Comparison of ENCODE assay signal across 7 mouse cellular contexts in the genomic region with DNA sequence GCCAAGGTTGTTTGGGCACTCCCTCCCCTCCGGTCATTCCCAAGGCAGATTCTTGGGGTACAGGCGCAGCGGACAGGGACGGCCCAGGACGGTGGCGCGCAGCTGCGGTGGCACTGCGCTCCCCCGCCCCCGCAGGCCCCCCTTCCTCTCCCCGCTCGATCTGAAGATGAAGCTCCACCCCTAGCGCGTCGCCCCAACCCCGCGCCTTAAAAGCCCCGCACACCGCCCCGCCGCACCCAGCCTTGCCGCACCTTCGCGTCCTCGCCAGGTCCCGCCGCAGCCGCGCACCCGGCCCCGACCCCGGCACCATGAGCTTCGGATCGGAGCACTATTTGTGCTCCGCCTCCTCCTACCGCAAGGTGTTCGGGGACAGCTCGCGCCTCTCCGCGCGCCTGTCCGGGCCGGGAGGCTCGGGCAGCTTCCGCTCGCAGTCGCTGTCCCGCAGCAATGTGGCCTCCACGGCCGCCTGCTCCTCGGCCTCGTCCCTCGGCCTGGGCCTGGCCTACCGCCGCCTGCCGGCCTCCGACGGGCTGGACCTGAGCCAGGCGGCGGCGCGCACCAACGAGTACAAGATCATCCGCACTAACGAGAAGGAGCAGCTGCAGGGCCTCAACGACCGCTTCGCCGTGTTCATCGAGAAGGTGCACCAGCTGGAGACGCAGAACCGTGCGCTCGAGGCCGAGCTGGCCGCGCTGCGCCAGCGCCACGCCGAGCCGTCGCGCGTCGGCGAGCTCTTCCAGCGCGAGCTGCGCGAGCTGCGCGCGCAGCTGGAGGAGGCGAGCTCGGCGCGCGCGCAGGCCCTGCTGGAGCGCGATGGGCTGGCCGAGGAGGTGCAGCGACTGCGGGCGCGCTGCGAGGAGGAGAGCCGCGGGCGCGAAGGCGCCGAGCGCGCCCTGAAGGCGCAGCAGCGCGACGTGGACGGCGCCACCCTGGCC. TPM values are rescaled to one million over a fixed set of nuclear protein-coding genes. Genes with fewer than 3 reads are reported as not detected.
DNase-seq lines count a peak whose midpoint lies in the region; ATAC-seq and TF ChIP-seq lines count a peak whose summit lies in the region.

Gene Ina, plus strand, starts transcription at position 252 of the 935 bp plus-strand sequence.
Gene Nt5c2, minus strand, starts transcription at position 707 of the 935 bp plus-strand sequence.

- POLR2A ChIA-PET in Patski (lab: Charles Lee): no interaction called here

- no peaks in the 10 kb centered on the region for H3K36me3 ChIP-seq in embryonic facial prominence, embryonic 13.5 days
- H3K36me3 ChIP-seq in hindbrain, embryonic 11.5 days (ENCODE audit: control insufficient read depth, insufficient read depth, low read length): no peaks in the 10 kb centered on the region
- no peaks in the 10 kb centered on the region for H3K36me3 ChIP-seq in midbrain, embryonic 10.5 days
- no peaks in the 10 kb centered on the region for H3K36me3 ChIP-seq in splenic B cell, adult 2 months (ENCODE audit: control insufficient read depth, insufficient read depth, low read length, poor library complexity, severe bottlenecking)

- H3K4me3 ChIP-seq in embryonic facial prominence, embryonic 13.5 days: peak within 1 kb of the TSS; percentile 56
- peak within 1 kb of the TSS; percentile 70 for H3K4me3 ChIP-seq in hindbrain, embryonic 11.5 days (ENCODE audit: low read depth, low read length)
- H3K4me3 ChIP-seq in left cerebral cortex, adult 2 months: peak within 1 kb of the TSS; percentile 67
- H3K4me3 ChIP-seq in midbrain, embryonic 10.5 days: peak within 1 kb of the TSS; percentile 60

- H3K9ac ChIP-seq in embryonic facial prominence, embryonic 13.5 days: peak within 1 kb of the TSS; percentile 57; the same call in 1 of the 2 replicates
- peak within 1 kb of the TSS; percentile 83 for H3K9ac ChIP-seq in hindbrain, embryonic 11.5 days (ENCODE audit: low read depth, low read length)

- CTCF ChIA-PET in Patski (lab: Charles Lee): no interaction called here

- H3K27ac ChIP-seq in embryonic facial prominence, embryonic 13.5 days: no peak within 1 kb of the TSS
- peak within 1 kb of the TSS; percentile 85 for H3K27ac ChIP-seq in hindbrain, embryonic 11.5 days (ENCODE audit: low read depth, low read length)
- peak within 1 kb of the TSS; percentile 97 for H3K27ac ChIP-seq in left cerebral cortex, adult 2 months
- H3K27ac ChIP-seq in midbrain, embryonic 10.5 days (replicated peaks): peak within 1 kb of the TSS; percentile 79

- ATAC-seq in Patski: peak; percentile 33
- peak; percentile 62; the same call in 1 of the 2 replicates for ATAC-seq in embryonic facial prominence, embryonic 13.5 days (ENCODE audit: insufficient number of reproducible peaks, insufficient read depth, low FRiP score, low TSS enrichment, low read depth)
- ATAC-seq in hindbrain, embryonic 11.5 days (ENCODE audit: low FRiP score): peak; percentile 88

- peaks cover 61% of the 10 kb centered on the region for H3K27me3 ChIP-seq in Patski
- H3K27me3 ChIP-seq in embryonic facial prominence, embryonic 13.5 days: peaks cover 87% of the 10 kb centered on the region
- H3K27me3 ChIP-seq in hindbrain, embryonic 11.5 days (ENCODE audit: control insufficient read depth, insufficient read depth, low read length): peaks cover 33% of the 10 kb centered on the region
- H3K27me3 ChIP-seq in midbrain, embryonic 10.5 days (ENCODE audit: low read depth, poor library complexity, severe bottlenecking): peaks cover 79% of the 10 kb centered on the region
- no peaks in the 10 kb centered on the region for H3K27me3 ChIP-seq in splenic B cell, adult 2 months (ENCODE audit: control insufficient read depth, insufficient read depth, low read length, poor library complexity, severe bottlenecking)

- H3K4me2 ChIP-seq in embryonic facial prominence, embryonic 13.5 days: peak within 1 kb of the TSS; percentile 96
- H3K4me2 ChIP-seq in hindbrain, embryonic 11.5 days (replicated peaks; ENCODE audit: low read depth, low read length): peak within 1 kb of the TSS; percentile 55

- TF ChIP-seq CTCF in Patski (IDR thresholded peaks at IDR 0.05): no peak
- no peak for TF ChIP-seq CTCF in left cerebral cortex, adult 2 months (IDR thresholded peaks at IDR 0.05)

- peaks cover 19% of the 10 kb centered on the region for H3K4me1 ChIP-seq in embryonic facial prominence, embryonic 13.5 days
- no peaks in the 10 kb centered on the region; the same call in 1 of the 2 replicates for H3K4me1 ChIP-seq in hindbrain, embryonic 11.5 days (replicated peaks; ENCODE audit: control insufficient read depth, insufficient read depth, low read length)
- peaks cover 46% of the 10 kb centered on the region for H3K4me1 ChIP-seq in midbrain, embryonic 10.5 days

- under 1% methylated on average over 120 of the region's 124 CpGs for WGBS in embryonic facial prominence, embryonic 13.5 days
- under 1% methylated on average over 99 of the region's 124 CpGs for WGBS in hindbrain, embryonic 11.5 days
- under 1% methylated on average over 123 of the region's 124 CpGs for WGBS in midbrain, embryonic 10.5 days

- DNase-seq in Patski (ENCODE audit: low read depth, low spot score): no peak
- DNase-seq in adrenal gland, postnatal 4 days (ENCODE audit: low spot score in 2 of 2): peak in 1 of 2 experiments; percentile 10
- DNase-seq in hindbrain, embryonic 11.5 days (ENCODE audit: low spot score): peak; percentile 86
- DNase-seq in left cerebral cortex, adult 2 months (ENCODE audit: extremely low spot score in 1 of 2, low spot score in 2 of 2): peak; percentile 83 to 86
- peak; percentile 66 for DNase-seq in midbrain, embryonic 10.5 days (ENCODE audit: low spot score)
- peak; percentile 22 for DNase-seq in splenic B cell, adult 2 months (ENCODE audit: low read depth, low spot score)

- no peaks in the 10 kb centered on the region for H3K9me3 ChIP-seq in embryonic facial prominence, embryonic 13.5 days
- no peaks in the 10 kb centered on the region for H3K9me3 ChIP-seq in hindbrain, embryonic 11.5 days (ENCODE audit: control insufficient read depth, low read length)
- H3K9me3 ChIP-seq in midbrain, embryonic 10.5 days (replicated peaks): no peaks in the 10 kb centered on the region

- in situ Hi-C loops in Patski (cut with MboI; ENCODE audit: low pct_unique_long_range_greater_than_20kb): no loop called here

- intact Hi-C loops in left cerebral cortex, adult 2 months (cut with DNase I): loop anchor here (2.0 kb wide), 1 partner anchor 20 kb away; no protein-coding TSS in a partner anchor

RNA-seq across cellular contexts. Expression of gene Ina, which starts in this region (rescaled TPM):
- 1.5 TPM for polyA plus RNA-seq in Patski (2021)
- total RNA-seq in adrenal gland, postnatal 4 days (2021): 10 to 100 TPM; 15.5 to 23.5 TPM
- 8.4 TPM in 2 replicates for polyA plus RNA-seq in embryonic facial prominence, embryonic 13.5 days (2015; fragmentation: Nextera tagmentation; extraction: Ambion mirVana)
- polyA plus RNA-seq in hindbrain, embryonic 11.5 days (2014; fragmentation: Nextera tagmentation; extraction: Ambion mirVana): 266 and 290 TPM in 2 replicates
- 100 to 1,000 TPM; 219 to 227 TPM for total RNA-seq in left cerebral cortex, adult 2 months (2021)
- polyA plus RNA-seq in midbrain, embryonic 10.5 days (2016; fragmentation: Nextera tagmentation; extraction: Ambion mirVana): 51.0 and 98.3 TPM in 2 replicates

RNA-seq across cellular contexts. Expression of gene Nt5c2, which starts in this region (rescaled TPM):
- 99.6 TPM for polyA plus RNA-seq in Patski (2021)
- total RNA-seq in adrenal gland, postnatal 4 days (2021): 100 to 1,000 TPM; 106 to 107 TPM
- 69.1 and 77.3 TPM in 2 replicates for polyA plus RNA-seq in embryonic facial prominence, embryonic 13.5 days (2015; fragmentation: Nextera tagmentation; extraction: Ambion mirVana)
- polyA plus RNA-seq in hindbrain, embryonic 11.5 days (2014; fragmentation: Nextera tagmentation; extraction: Ambion mirVana): 81.5 and 90.6 TPM in 2 replicates
- total RNA-seq in left cerebral cortex, adult 2 months (2021): 10 to 100 TPM; 73.7 to 82.1 TPM
- 64.1 and 77.4 TPM in 2 replicates for polyA plus RNA-seq in midbrain, embryonic 10.5 days (2016; fragmentation: Nextera tagmentation; extraction: Ambion mirVana)

Comparison
In these comparisons a context has a peak if more than half of its experiments do, and no peak if none do; other contexts are left out.
1. RNA of gene Ina (total RNA-seq): 219 to 227 TPM in left cerebral cortex, adult 2 months; 15.5 to 23.5 TPM in adrenal gland, postnatal 4 days; every median in the first group is over 4 times any median in the second.
2. ATAC-seq: peak in every context shown above with its lines; median percentile 88 in hindbrain, embryonic 11.5 days; 62 in embryonic facial prominence, embryonic 13.5 days; 33 in Patski.
3. Peak in every context shown above with its lines, with median percentiles within 50 percentile points of each other: H3K4me3 ChIP-seq.